Mouse (Mus musculus) olfactory bulb, adult 2 months (tissue): ENCODE measurements at regions not wholly inside any gene's neighbourhood (a gene's known extent, or its start where the extent isn't known, plus 50 kb on each side); places are given as distances from the start of the nearest gene placed in this dataset.

Experiments used
- H3K27ac ChIP-seq: fragments of 200-500 bp; 2 replicates; pipeline ENCODE4 v1.5.1; 2012; ENCODE audit warnings: low read depth, low read length; ENCODE audit not compliant: insufficient read depth
- H3K4me1 ChIP-seq: fragments of 200-500 bp; 2 replicates; pipeline ENCODE4 v1.6.1; 2012; ENCODE audit warnings: low read length; ENCODE audit not compliant: control insufficient read depth, insufficient read depth
- H3K4me3 ChIP-seq: fragments of 200-500 bp; 2 replicates; pipeline ENCODE4 v1.5.1; 2012; ENCODE audit warnings: mild to moderate bottlenecking, low read depth, low read length, moderate library complexity; ENCODE audit not compliant: insufficient read depth
- CTCF ChIP-seq: fragments of 200-500 bp; IDR thresholded peaks from 2 replicates; pipeline ENCODE4 v1.5.1; 2012; ENCODE audit warnings: low read depth, mild to moderate bottlenecking, low read length, moderate library complexity; ENCODE audit not compliant: insufficient read depth
- POLR2A ChIP-seq: fragments of 200-500 bp; IDR thresholded peaks from 2 replicates; pipeline ENCODE4 v1.6.1; 2012; ENCODE audit warnings: mild to moderate bottlenecking, low read depth, low read length, moderate library complexity; ENCODE audit not compliant: insufficient read depth
- WGBS: fragments of 180-500 bp; shearing (Covaris S2); methylation state at CpG from one replicate; pipeline ENCODE4 v1.1.7; 2018; 5-methylcytosine and 5-hydroxymethylcytosine counted together

DNA sequence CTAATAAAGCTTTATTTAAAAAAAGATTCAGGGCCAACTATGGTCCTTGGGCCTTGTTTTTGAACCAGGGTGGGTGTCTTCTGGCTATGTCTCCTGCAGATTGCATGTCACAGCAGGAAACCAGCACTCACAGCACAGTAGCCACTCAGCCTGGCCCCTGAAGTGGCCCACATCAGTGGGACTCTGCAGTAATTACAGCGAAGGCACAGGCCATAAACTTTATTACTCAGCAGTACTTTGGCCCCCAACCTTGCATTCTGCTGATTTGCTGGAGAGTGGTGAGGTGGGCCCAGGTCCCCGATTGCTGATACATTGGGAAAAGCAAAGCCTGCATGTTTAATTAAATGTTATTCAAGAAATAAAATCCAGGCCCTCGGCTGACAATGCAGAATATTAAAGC lies 303.6 kb upstream of the Kdm8 start:
- H3K4me3 ChIP-seq: no peak overlapping the region
- 82% methylated on average over 3 of the region's 3 CpGs for WGBS

DNA sequence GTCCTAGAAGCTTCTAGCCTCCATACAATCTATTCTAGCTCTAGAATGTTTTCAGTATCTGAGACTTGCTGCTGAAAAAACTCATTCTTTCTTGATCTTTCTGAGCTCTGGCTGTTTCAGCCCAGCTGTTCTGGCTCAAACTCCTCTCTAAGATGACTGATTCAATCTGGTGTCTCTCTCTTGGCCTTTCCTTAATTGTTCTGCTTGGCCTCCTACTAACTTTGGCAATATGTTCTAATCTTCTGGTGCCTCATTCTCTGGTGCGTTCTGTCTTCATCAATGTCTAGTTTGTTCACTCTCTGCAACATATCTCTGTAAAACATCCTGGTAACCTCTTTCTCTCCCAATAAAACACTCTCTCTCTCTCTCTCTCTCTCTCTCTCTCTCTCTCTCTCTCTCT lies 302.6 kb upstream of the Kdm8 start:
- no peak for TF ChIP-seq CTCF
- TF ChIP-seq POLR2A: no peak
- 86% methylated on average over 1 of the region's 1 CpGs for WGBS
- Histone ChIP-seq H3K4me3 (no peak overlapping the region), H3K4me1 (no peaks in the 10 kb centered on the region), H3K27ac (no peak overlapping the region)

More for the DNA sequence above, 303.6 kb upstream of the Kdm8 start:
- Histone ChIP-seq H3K27ac (no peak overlapping the region), H3K4me1 (no peaks in the 10 kb centered on the region)
- no peak for TF ChIP-seq POLR2A
- TF ChIP-seq CTCF: no peak

DNA sequence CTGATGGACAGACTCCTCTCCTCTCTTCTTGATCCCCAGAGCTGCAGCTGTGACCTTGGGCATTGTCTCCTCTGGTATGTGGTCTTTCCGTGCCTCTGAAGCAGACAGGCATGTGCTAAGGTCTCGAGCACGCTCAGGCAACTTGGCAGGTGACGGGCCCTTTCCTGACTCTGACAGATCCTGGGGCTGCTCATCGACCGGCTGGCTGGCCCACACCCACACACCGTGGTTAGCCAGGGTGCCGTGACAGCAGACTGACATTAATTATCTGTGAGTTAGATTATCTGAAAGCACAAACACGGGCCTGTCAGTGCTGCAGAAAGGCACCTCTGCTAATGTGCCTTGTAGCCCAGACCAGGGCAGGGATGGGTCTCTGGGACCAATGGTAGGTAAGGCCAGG lies 298.5 kb upstream of the Kdm8 start:
- no peak overlapping the region for H3K4me3 ChIP-seq
- no peak for TF ChIP-seq POLR2A
- TF ChIP-seq CTCF: no peak
- H3K27ac ChIP-seq: no peak overlapping the region
- H3K4me1 ChIP-seq: no peaks in the 10 kb centered on the region
- 71% methylated on average over 9 of the region's 9 CpGs for WGBS

GRCm38 (mm10) chr7:125149151-125149550 lies 295.3 kb upstream of the Kdm8 start:
- 98% methylated on average over 2 of the region's 2 CpGs for WGBS
- TF ChIP-seq POLR2A: no peak
- TF ChIP-seq CTCF: no peak

GRCm38 (mm10) chr7:125149740-125150139 lies 294.7 kb upstream of the Kdm8 start:
- 63% methylated on average over 1 of the region's 1 CpGs for whole genome bisulfite sequencing
- no peaks in the 10 kb centered on the region for H3K4me1 ChIP-seq
- no peak overlapping the region for H3K4me3 ChIP-seq
- no peak for TF ChIP-seq POLR2A
- TF ChIP-seq CTCF: no peak
- H3K27ac ChIP-seq: no peak overlapping the region

More at GRCm38 (mm10) chr7:125149151-125149550, 295.3 kb upstream of the Kdm8 start:
- H3K4me1 ChIP-seq: no peaks in the 10 kb centered on the region
- no peak overlapping the region for H3K4me3 ChIP-seq
- no peak overlapping the region for H3K27ac ChIP-seq

DNA sequence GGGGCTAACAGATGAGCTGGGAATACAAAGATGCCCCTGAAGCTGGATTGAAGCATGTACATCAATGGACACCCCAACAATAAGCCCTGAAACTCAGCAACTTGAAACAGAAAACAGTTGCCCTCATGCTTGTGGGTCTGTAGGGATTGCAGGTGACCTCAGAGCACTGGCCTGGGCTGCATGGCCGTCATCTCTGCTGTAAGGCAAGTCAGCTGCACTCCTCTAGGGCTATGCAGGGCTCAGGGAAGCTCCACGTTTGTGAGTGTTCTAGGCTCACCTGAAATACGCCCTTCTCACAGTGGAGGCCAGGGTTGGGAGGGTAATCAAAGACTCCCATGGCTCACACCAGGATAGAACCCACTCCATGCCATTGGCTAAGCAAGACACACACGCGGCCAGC lies 292.2 kb upstream of the Kdm8 start:
- Histone ChIP-seq H3K4me3 (no peak overlapping the region), H3K27ac (no peak overlapping the region), H3K4me1 (peaks cover 4% of the 10 kb centered on the region)
- TF ChIP-seq CTCF (no peak), POLR2A (no peak)
- 92% methylated on average over 5 of the region's 5 CpGs for WGBS

- Histone ChIP-seq H3K4me1 (peaks cover 4% of the 10 kb centered on the region), H3K27ac (no peak overlapping the region), H3K4me3 (no peak overlapping the region)
- 52% methylated on average over 2 of the region's 2 CpGs for WGBS
- TF ChIP-seq POLR2A (no peak), CTCF (no peak)
Measured at GRCm38 (mm10) chr7:125155291-125155690, 289.2 kb upstream of the Kdm8 start.

GRCm38 (mm10) chr7:125166881-125167351 lies 277.6 kb upstream of the Kdm8 start:
- no peak overlapping the region for H3K4me3 ChIP-seq
- TF ChIP-seq CTCF: no peak
- TF ChIP-seq POLR2A: no peak
- WGBS: 47% methylated on average over 19 of the region's 19 CpGs
- H3K4me1 ChIP-seq: 0 out of 2 replicates have a peak, but pooled peaks cover 2% of the 10 kb centered on the region
- no peak overlapping the region for H3K27ac ChIP-seq

DNA sequence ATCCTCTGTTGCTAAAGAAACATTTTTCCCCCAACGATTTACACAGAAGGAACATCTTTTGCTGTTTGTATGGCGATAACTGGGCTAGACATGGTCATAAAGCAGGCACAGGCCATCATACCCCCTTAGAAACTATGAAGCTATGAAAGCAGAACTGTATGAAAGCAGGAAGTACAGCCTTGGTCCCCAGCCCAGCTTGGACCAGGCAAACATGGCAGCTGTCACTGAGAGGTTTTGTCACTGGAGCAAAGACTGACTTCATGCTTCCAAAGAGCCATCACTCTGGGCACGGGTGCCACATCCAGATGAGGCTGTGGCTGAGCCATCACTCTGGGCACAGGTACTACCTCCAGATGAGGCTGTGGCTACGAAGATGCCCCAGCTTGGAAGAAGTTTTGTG lies 276.8 kb upstream of the Kdm8 start:
- TF ChIP-seq CTCF: no peak
- no peak for TF ChIP-seq POLR2A
- H3K27ac ChIP-seq: no peak overlapping the region
- WGBS: 84% methylated on average over 4 of the region's 4 CpGs
- no peak overlapping the region for H3K4me3 ChIP-seq
- H3K4me1 ChIP-seq: 0 out of 2 replicates have a peak, but pooled peaks cover 2% of the 10 kb centered on the region

- H3K4me3 ChIP-seq: no peak overlapping the region
- no peak overlapping the region for H3K27ac ChIP-seq
- 59% methylated on average over 3 of the region's 3 CpGs for WGBS
- peaks cover 4% of the 10 kb centered on the region; the same call in 1 of the 2 replicates for H3K4me1 ChIP-seq
- TF ChIP-seq CTCF: no peak
Measured at GRCm38 (mm10) chr7:125181548-125181947, 262.9 kb upstream of the Kdm8 start.
